Mouse (Mus musculus): ENCODE data around the gene Ywhaq. TPM values are rescaled to one million over a fixed set of nuclear protein-coding genes. Genes with fewer than 3 reads are reported as not detected.

The Ywhaq gene
- polyA plus RNA-seq, 1 experiment from 2014 or later = 521 TPM

DNA sequence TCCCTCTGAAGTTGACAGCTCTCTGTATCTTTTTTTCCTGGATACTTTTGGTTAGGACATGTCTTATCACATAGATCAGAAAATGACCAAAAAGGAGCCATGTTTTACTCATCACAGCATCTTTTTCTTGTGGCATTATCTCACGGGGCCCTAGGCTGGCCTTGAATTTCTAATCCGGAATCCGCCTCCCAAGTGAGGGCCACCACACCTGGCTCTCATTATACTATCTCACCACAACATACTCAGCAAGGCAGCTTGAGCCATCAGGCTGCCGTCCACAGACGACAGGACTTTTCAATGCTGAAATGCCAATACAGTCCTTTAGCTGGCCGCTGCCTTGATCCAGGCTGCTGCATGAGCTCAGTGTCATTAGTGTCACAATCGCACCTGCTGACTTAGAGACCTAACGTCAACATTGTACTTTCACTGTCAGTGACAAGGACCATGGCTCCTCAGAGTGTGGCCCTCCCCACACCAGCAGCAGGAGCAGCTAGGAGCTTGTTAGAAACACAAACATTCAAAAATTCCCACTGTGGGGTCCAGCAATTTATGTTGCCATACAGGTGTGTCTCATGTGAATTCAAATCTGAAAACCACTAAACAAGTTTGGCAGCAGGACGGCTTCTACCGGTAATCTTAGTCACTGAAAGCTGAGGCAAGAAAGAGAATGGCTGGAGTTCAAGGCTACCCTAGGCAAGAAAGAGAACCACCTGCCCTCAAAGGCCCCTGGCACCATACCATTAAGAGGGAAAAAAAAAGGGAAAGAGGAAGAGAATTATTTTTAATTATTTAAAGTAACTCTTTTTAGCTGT lies 52.6 kb downstream of the Ywhaq start:
- H3K4me3 ChIP-seq (ENCODE audit: low read depth, low read length) = no peak overlapping the region
- no peak for DNase-seq (ENCODE audit: low spot score)
- no peak overlapping the region for H3K27ac ChIP-seq (ENCODE audit: low read depth, low read length)
- WGBS = 70% methylated on average over 10 of the region's 10 CpGs
- H3K4me1 ChIP-seq (replicated peaks; ENCODE audit: control insufficient read depth, insufficient read depth, low read length) = 0 out of 2 replicates have a peak, but pooled peaks cover 4% of the 10 kb centered on the region
- no peaks in the 10 kb centered on the region for H3K9me3 ChIP-seq (ENCODE audit: control insufficient read depth, low read length)
- no peak overlapping the region for H3K9ac ChIP-seq (ENCODE audit: low read depth, low read length)
- ATAC-seq (replicated peaks; ENCODE audit: low FRiP score) = no peak
- no peaks in the 10 kb centered on the region for H3K27me3 ChIP-seq (replicated peaks; ENCODE audit: control insufficient read depth, insufficient read depth, low read length)
- no peak overlapping the region for H3K4me2 ChIP-seq
- H3K36me3 ChIP-seq (ENCODE audit: control insufficient read depth, insufficient read depth, low read length) = peaks cover 8% of the 10 kb centered on the region

DNA sequence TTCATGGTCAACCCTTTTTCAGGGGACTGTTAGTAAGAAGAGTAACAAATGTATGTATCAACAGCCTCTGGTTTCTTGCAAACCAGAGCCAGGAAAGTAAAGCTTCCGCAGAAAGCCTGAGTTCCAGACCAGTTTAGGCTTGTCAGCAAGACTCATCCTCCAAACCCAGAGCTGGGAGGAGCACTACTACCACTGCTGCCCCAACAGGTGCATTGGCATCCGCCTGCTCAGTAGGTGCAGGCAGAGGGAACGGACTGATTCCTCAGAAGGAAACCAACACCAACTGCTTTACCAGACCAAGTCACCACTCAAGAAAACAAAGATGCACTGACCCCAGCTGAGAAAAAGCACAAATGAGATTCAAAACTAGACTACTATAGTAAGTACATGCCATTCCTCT lies 54.2 kb downstream of the Ywhaq start:
- DNase-seq (ENCODE audit: low spot score) (no peak), ATAC-seq (replicated peaks; ENCODE audit: low FRiP score) (no peak)
- no peak overlapping the region for H3K9ac ChIP-seq (ENCODE audit: low read depth, low read length)

DNA sequence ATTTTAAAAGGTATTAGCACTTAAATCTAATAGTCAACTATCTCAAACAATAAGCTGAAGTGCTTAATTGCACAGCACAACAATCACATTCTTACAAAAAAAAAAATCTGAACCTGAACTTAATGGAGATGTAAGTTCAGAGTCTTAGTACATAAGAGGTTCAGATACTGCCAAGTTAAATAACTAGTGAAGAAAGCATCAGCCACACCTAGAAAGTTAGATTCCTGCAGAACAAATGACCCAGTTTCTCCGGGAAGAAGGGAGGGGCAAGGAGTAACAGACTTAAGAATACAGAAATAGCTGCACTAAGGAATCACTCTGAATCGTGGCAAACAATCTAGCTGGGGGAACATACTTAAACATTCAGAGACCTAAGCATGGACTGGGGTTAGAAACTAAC lies 54.8 kb downstream of the Ywhaq start:
- H3K9me3 ChIP-seq (ENCODE audit: control insufficient read depth, low read length) = no peaks in the 10 kb centered on the region
- no peaks in the 10 kb centered on the region for H3K27me3 ChIP-seq (replicated peaks; ENCODE audit: control insufficient read depth, insufficient read depth, low read length)
- WGBS = 79% methylated on average over 2 of the region's 2 CpGs
- 0 out of 2 replicates have a peak, but pooled peaks cover 4% of the 10 kb centered on the region for H3K4me1 ChIP-seq (replicated peaks; ENCODE audit: control insufficient read depth, insufficient read depth, low read length)
- ATAC-seq (replicated peaks; ENCODE audit: low FRiP score) = no peak
- H3K4me2 ChIP-seq = no peak overlapping the region
- H3K9ac ChIP-seq (ENCODE audit: low read depth, low read length) = no peak overlapping the region
- no peak overlapping the region for H3K4me3 ChIP-seq (ENCODE audit: low read depth, low read length)
- H3K27ac ChIP-seq (ENCODE audit: low read depth, low read length) = no peak overlapping the region
- peaks cover 8% of the 10 kb centered on the region for H3K36me3 ChIP-seq (ENCODE audit: control insufficient read depth, insufficient read depth, low read length)
- DNase-seq (ENCODE audit: low spot score) = no peak

More for the DNA sequence above, 54.2 kb downstream of the Ywhaq start:
- no peak overlapping the region for H3K27ac ChIP-seq (ENCODE audit: low read depth, low read length)
- no peaks in the 10 kb centered on the region for H3K27me3 ChIP-seq (replicated peaks; ENCODE audit: control insufficient read depth, insufficient read depth, low read length)
- H3K9me3 ChIP-seq (ENCODE audit: control insufficient read depth, low read length) = no peaks in the 10 kb centered on the region
- no peak overlapping the region for H3K4me3 ChIP-seq (ENCODE audit: low read depth, low read length)
- H3K4me2 ChIP-seq = no peak overlapping the region
- 94% methylated on average over 3 of the region's 3 CpGs for WGBS
- peaks cover 8% of the 10 kb centered on the region for H3K36me3 ChIP-seq (ENCODE audit: control insufficient read depth, insufficient read depth, low read length)
- 0 out of 2 replicates have a peak, but pooled peaks cover 4% of the 10 kb centered on the region for H3K4me1 ChIP-seq (replicated peaks; ENCODE audit: control insufficient read depth, insufficient read depth, low read length)

DNA sequence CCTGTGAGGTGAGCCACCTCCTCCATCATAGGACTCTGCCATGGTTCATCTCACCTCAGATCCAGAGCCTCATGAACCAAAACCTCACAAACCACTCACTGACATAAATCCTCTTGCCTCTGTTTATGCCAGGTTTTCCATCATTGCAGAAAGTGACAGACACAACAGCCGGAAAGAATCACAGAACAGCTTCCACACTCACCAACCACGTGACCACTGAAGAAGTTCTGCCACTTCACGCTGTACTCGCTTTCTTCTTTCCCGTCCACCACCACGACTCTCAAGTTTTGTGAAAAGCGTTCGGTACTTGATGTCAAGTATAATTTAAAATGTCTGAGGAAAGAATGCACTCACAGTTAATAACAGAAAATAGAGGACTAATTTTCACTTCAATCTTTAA lies 63.8 kb downstream of the Ywhaq start:
- Histone ChIP-seq H3K27me3 (replicated peaks; ENCODE audit: control insufficient read depth, insufficient read depth, low read length) (no peaks in the 10 kb centered on the region), H3K9me3 (ENCODE audit: control insufficient read depth, low read length) (0 out of 2 replicates have a peak, but pooled peaks cover 2% of the 10 kb centered on the region), H3K4me1 (replicated peaks; ENCODE audit: control insufficient read depth, insufficient read depth, low read length) (no peaks in the 10 kb centered on the region), H3K27ac (ENCODE audit: low read depth, low read length) (no peak overlapping the region), H3K36me3 (ENCODE audit: control insufficient read depth, insufficient read depth, low read length) (peaks cover 35% of the 10 kb centered on the region), H3K4me2 (no peak overlapping the region), H3K4me3 (ENCODE audit: low read depth, low read length) (no peak overlapping the region), H3K9ac (ENCODE audit: low read depth, low read length) (no peak overlapping the region)
- no peak for ATAC-seq (replicated peaks; ENCODE audit: low FRiP score)
- WGBS = 95% methylated on average over 8 of the region's 8 CpGs
- DNase-seq (ENCODE audit: low spot score) = no peak

DNA sequence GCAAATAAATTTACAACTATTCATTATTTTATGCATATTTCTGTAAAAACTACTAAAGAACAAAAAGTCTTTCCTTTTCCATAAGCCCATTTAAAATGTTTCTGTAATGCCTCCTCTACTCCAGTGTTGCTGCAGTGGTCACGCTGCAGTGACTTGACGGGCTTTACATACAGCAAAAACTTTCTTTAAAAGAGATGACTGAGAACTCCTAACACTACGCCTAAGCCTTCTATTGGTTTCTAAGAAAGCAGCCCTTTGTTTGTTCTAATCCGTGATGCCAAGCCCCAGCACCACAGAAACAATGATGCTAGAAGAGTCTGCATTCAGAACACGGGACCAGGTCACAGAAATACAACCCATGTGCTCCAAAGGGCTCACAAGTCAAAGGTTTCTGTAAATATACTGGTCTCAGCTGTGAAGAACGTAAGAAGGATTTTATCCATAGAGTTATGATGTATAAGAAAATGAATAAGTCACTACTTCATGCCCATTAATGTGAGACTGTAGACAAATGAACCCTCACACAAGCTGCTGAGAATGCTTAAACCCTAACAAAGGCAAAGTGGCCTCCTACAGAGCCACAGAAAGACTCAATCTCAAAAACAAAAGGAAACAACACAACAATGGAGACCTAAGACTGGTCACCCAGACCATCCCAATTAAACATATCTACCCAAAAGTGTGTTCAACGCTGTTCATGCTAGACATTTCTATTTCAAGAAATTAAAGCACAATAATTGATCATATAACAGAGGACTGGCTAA lies 67.1 kb downstream of the Ywhaq start:
- Histone ChIP-seq H3K9me3 (ENCODE audit: control insufficient read depth, low read length) (0 out of 2 replicates have a peak, but pooled peaks cover 2% of the 10 kb centered on the region), H3K36me3 (ENCODE audit: control insufficient read depth, insufficient read depth, low read length) (peaks cover 40% of the 10 kb centered on the region), H3K27me3 (replicated peaks; ENCODE audit: control insufficient read depth, insufficient read depth, low read length) (no peaks in the 10 kb centered on the region), H3K4me3 (ENCODE audit: low read depth, low read length) (no peak overlapping the region), H3K4me2 (no peak overlapping the region), H3K27ac (ENCODE audit: low read depth, low read length) (no peak overlapping the region), H3K4me1 (replicated peaks; ENCODE audit: control insufficient read depth, insufficient read depth, low read length) (no peaks in the 10 kb centered on the region), H3K9ac (ENCODE audit: low read depth, low read length) (no peak overlapping the region)
- ATAC-seq (replicated peaks; ENCODE audit: low FRiP score) (no peak), DNase-seq (ENCODE audit: low spot score) (no peak)
- 88% methylated on average over 7 of the region's 7 CpGs for WGBS

DNA sequence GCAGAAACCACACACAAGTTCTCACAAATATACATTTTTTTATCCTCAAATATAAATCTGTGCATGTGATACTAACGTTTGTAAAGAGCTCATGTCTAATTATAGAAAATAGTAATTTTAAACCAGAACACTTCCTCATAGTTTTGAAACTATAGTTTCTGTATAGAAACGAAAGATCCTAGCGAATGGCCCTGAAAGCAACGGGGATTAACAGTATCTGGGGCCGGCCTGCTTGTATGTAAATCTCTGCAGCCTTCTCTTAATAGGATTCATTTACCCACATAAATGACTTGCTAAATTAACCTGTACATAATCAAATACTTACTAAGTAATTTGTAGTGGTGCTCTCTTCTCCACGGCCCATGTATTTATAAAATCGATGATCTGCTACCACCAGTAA lies 70.5 kb downstream of the Ywhaq start:
- Histone ChIP-seq H3K9ac (ENCODE audit: low read depth, low read length) (no peak overlapping the region), H3K4me3 (ENCODE audit: low read depth, low read length) (no peak overlapping the region), H3K4me1 (replicated peaks; ENCODE audit: control insufficient read depth, insufficient read depth, low read length) (no peaks in the 10 kb centered on the region), H3K4me2 (no peak overlapping the region), H3K27ac (ENCODE audit: low read depth, low read length) (no peak overlapping the region), H3K9me3 (ENCODE audit: control insufficient read depth, low read length) (0 out of 2 replicates have a peak, but pooled peaks cover 2% of the 10 kb centered on the region), H3K27me3 (replicated peaks; ENCODE audit: control insufficient read depth, insufficient read depth, low read length) (no peaks in the 10 kb centered on the region), H3K36me3 (ENCODE audit: control insufficient read depth, insufficient read depth, low read length) (peaks cover 21% of the 10 kb centered on the region)
- 88% methylated on average over 7 of the region's 7 CpGs for WGBS
- no peak for DNase-seq (ENCODE audit: low spot score)
- ATAC-seq (replicated peaks; ENCODE audit: low FRiP score) = no peak

DNA sequence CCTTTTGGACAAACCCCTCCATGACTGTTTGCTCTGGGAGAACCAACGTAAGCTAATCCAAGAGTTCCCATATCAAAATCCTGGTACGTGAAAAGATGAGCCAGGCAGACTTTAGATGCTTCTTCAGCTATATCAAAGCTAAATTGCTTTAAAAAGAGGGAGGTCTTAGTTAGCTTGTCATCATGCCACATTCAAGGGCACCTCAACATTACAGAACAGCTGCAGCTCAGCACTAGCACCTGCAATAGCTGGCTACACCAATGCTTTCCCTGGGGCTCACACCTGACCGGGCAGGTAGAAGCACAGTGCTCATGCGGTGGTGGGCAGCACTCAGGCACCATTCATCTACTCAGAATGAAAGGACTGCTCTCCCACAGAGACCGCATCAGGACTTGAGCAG lies 76.8 kb downstream of the Ywhaq start:
- H3K4me3 ChIP-seq (ENCODE audit: low read depth, low read length) = no peak overlapping the region
- no peak overlapping the region for H3K4me2 ChIP-seq
- H3K27ac ChIP-seq (ENCODE audit: low read depth, low read length) = no peak overlapping the region
- H3K36me3 ChIP-seq (ENCODE audit: control insufficient read depth, insufficient read depth, low read length) = peaks cover 9% of the 10 kb centered on the region; the same call in 1 of the 2 replicates
- DNase-seq (ENCODE audit: low spot score) (no peak), ATAC-seq (replicated peaks; ENCODE audit: low FRiP score) (no peak)
- H3K9ac ChIP-seq (ENCODE audit: low read depth, low read length) = no peak overlapping the region
- H3K9me3 ChIP-seq (ENCODE audit: control insufficient read depth, low read length) = no peaks in the 10 kb centered on the region
- no peaks in the 10 kb centered on the region for H3K4me1 ChIP-seq (replicated peaks; ENCODE audit: control insufficient read depth, insufficient read depth, low read length)
- no peaks in the 10 kb centered on the region for H3K27me3 ChIP-seq (replicated peaks; ENCODE audit: control insufficient read depth, insufficient read depth, low read length)
- WGBS = 96% methylated on average over 5 of the region's 5 CpGs

Measured in liver, embryonic 11.5 days (tissue).